Mouse (Mus musculus) midbrain, embryonic 10.5 days (tissue): ENCODE measurements at regions not wholly inside any gene's neighbourhood (a gene's known extent, or its start where the extent isn't known, plus 50 kb on each side); places are given as distances from the start of the nearest gene placed in this dataset.

Source experiments
- DNase-seq: peaks from one replicate; pipeline ENCODE4 v3.0.0-alpha.2; 2017; ENCODE audit warnings: low spot score
- H3K27ac ChIP-seq: fragments of 300-500 bp; sonication (generic); replicated peaks from 2 replicates; pipeline ENCODE4 v1.5.1; 2016; ENCODE audit warnings: mild to moderate bottlenecking
- H3K27me3 ChIP-seq: fragments of 300-500 bp; sonication (generic); 2 replicates; pipeline ENCODE4 v1.6.1; 2016; ENCODE audit warnings: low read depth, mild to moderate bottlenecking; ENCODE audit not compliant: poor library complexity, severe bottlenecking
- H3K36me3 ChIP-seq: fragments of 300-500 bp; sonication (generic); 2 replicates; pipeline ENCODE4 v1.6.1; 2016; ENCODE audit warnings: mild to moderate bottlenecking, moderate library complexity
- H3K4me1 ChIP-seq: fragments of 300-500 bp; sonication (generic); 2 replicates; pipeline ENCODE4 v1.6.1; 2016
- H3K4me3 ChIP-seq: fragments of 300-500 bp; sonication (generic); 2 replicates; pipeline ENCODE4 v1.5.1; 2016; ENCODE audit warnings: mild to moderate bottlenecking, moderate library complexity
- H3K9me3 ChIP-seq: fragments of 300-500 bp; sonication (generic); replicated peaks from 2 replicates; pipeline ENCODE4 v1.6.1; 2016; ENCODE audit warnings: mild to moderate bottlenecking
- WGBS: fragments of 180-500 bp; shearing (Covaris S2); methylation state at CpG from one replicate; pipeline ENCODE4 v1.1.7; 2016; 5-methylcytosine and 5-hydroxymethylcytosine counted together

GRCm38 (mm10) chr5:101085199-101085598, 239.7 kb downstream of the Gpat3 start:
- no peaks in the 10 kb centered on the region for H3K36me3 ChIP-seq
- H3K4me3 ChIP-seq = no peak overlapping the region
- no peak overlapping the region for H3K27ac ChIP-seq
- 87% methylated on average over 3 of the region's 3 CpGs for WGBS
- 0 out of 2 replicates have a peak, but pooled peaks cover 3% of the 10 kb centered on the region for H3K4me1 ChIP-seq
- no peaks in the 10 kb centered on the region for H3K9me3 ChIP-seq
- DNase-seq = no peak
- H3K27me3 ChIP-seq = no peaks in the 10 kb centered on the region

- Histone ChIP-seq H3K27me3 (no peaks in the 10 kb centered on the region), H3K36me3 (no peaks in the 10 kb centered on the region), H3K4me3 (no peak overlapping the region), H3K4me1 (0 out of 2 replicates have a peak, but pooled peaks cover 3% of the 10 kb centered on the region), H3K27ac (no peak overlapping the region), H3K9me3 (no peaks in the 10 kb centered on the region)
- no peak for DNase-seq
- 85% methylated on average over 20 of the region's 20 CpGs for WGBS
Observed at GRCm38 (mm10) chr5:101082611-101083010, 237.1 kb downstream of the Gpat3 start.

GRCm38 (mm10) chr5:101064308-101064707, 218.8 kb downstream of the Gpat3 start:
- Histone ChIP-seq H3K4me1 (no peaks in the 10 kb centered on the region), H3K9me3 (no peaks in the 10 kb centered on the region), H3K4me3 (no peak overlapping the region), H3K27ac (no peak overlapping the region), H3K27me3 (no peaks in the 10 kb centered on the region), H3K36me3 (no peaks in the 10 kb centered on the region)
- 86% methylated on average over 3 of the region's 3 CpGs for whole genome bisulfite sequencing
- no peak for DNase-seq

GRCm38 (mm10) chr5:101063254-101063653, 217.7 kb downstream of the Gpat3 start:
- no peaks in the 10 kb centered on the region for H3K27me3 ChIP-seq
- no peaks in the 10 kb centered on the region for H3K4me1 ChIP-seq
- peaks cover under 1% of the 10 kb centered on the region; the same call in 1 of the 2 replicates for H3K9me3 ChIP-seq
- no peaks in the 10 kb centered on the region for H3K36me3 ChIP-seq
- H3K4me3 ChIP-seq = no peak overlapping the region
- no peak for DNase-seq
- H3K27ac ChIP-seq = no peak overlapping the region
- 91% methylated on average over 4 of the region's 4 CpGs for WGBS

GRCm38 (mm10) chr5:101051591-101051990, 206.1 kb downstream of the Gpat3 start:
- no peak for DNase-seq
- no peaks in the 10 kb centered on the region for H3K27me3 ChIP-seq
- H3K4me3 ChIP-seq = no peak overlapping the region
- H3K9me3 ChIP-seq = no peaks in the 10 kb centered on the region
- H3K4me1 ChIP-seq = no peaks in the 10 kb centered on the region
- H3K27ac ChIP-seq = no peak overlapping the region
- WGBS = 92% methylated on average over 7 of the region's 7 CpGs
- no peaks in the 10 kb centered on the region for H3K36me3 ChIP-seq

GRCm38 (mm10) chr5:101040488-101040887, 195.0 kb downstream of the Gpat3 start:
- no peaks in the 10 kb centered on the region for H3K27me3 ChIP-seq
- H3K4me3 ChIP-seq = no peak overlapping the region
- H3K27ac ChIP-seq = no peak overlapping the region
- no peaks in the 10 kb centered on the region for H3K4me1 ChIP-seq
- WGBS = 92% methylated on average over 9 of the region's 9 CpGs
- DNase-seq = no peak
- no peaks in the 10 kb centered on the region for H3K9me3 ChIP-seq
- no peaks in the 10 kb centered on the region for H3K36me3 ChIP-seq

- WGBS = 82% methylated on average over 16 of the region's 16 CpGs
- Histone ChIP-seq H3K4me3 (no peak overlapping the region), H3K9me3 (no peaks in the 10 kb centered on the region), H3K4me1 (no peaks in the 10 kb centered on the region), H3K27me3 (0 out of 2 replicates have a peak, but pooled peaks cover 6% of the 10 kb centered on the region), H3K27ac (no peak overlapping the region), H3K36me3 (no peaks in the 10 kb centered on the region)
- DNase-seq = no peak
Observed at GRCm38 (mm10) chr5:101032968-101033367, 187.5 kb downstream of the Gpat3 start.

GRCm38 (mm10) chr5:101032147-101032900, 186.8 kb downstream of the Gpat3 start:
- no peaks in the 10 kb centered on the region for H3K36me3 ChIP-seq
- WGBS = 75% methylated on average over 12 of the region's 12 CpGs
- H3K27me3 ChIP-seq = 0 out of 2 replicates have a peak, but pooled peaks cover 6% of the 10 kb centered on the region
- H3K4me3 ChIP-seq = no peak overlapping the region
- DNase-seq = no peak
- H3K9me3 ChIP-seq = no peaks in the 10 kb centered on the region
- no peaks in the 10 kb centered on the region for H3K4me1 ChIP-seq
- H3K27ac ChIP-seq = no peak overlapping the region

- Histone ChIP-seq H3K9me3 (no peaks in the 10 kb centered on the region), H3K4me3 (no peak overlapping the region), H3K36me3 (no peaks in the 10 kb centered on the region), H3K27me3 (peaks cover 32% of the 10 kb centered on the region), H3K27ac (no peak overlapping the region), H3K4me1 (peaks cover 12% of the 10 kb centered on the region)
- WGBS = 90% methylated on average over 5 of the region's 5 CpGs
- no peak for DNase-seq
Observed at GRCm38 (mm10) chr5:101024796-101025195, 179.3 kb downstream of the Gpat3 start.

- WGBS = 52% methylated on average over 8 of the region's 8 CpGs
- peaks cover 39% of the 10 kb centered on the region for H3K27me3 ChIP-seq
Observed at GRCm38 (mm10) chr5:101023784-101024183, 178.3 kb downstream of the Gpat3 start.

GRCm38 (mm10) chr5:101020784-101021183, 175.3 kb downstream of the Gpat3 start:
- Histone ChIP-seq H3K4me3 (no peak overlapping the region), H3K9me3 (no peaks in the 10 kb centered on the region), H3K27ac (no peak overlapping the region), H3K36me3 (no peaks in the 10 kb centered on the region), H3K27me3 (peaks cover 45% of the 10 kb centered on the region), H3K4me1 (peaks cover 12% of the 10 kb centered on the region)
- DNase-seq = peak; percentile 83
- 9% methylated on average over 11 of the region's 11 CpGs for WGBS

More at GRCm38 (mm10) chr5:101023784-101024183, 178.3 kb downstream of the Gpat3 start:
- H3K36me3 ChIP-seq = no peaks in the 10 kb centered on the region
- no peak overlapping the region for H3K4me3 ChIP-seq
- no peak overlapping the region for H3K27ac ChIP-seq
- H3K4me1 ChIP-seq = peaks cover 12% of the 10 kb centered on the region
- peak; percentile 28 for DNase-seq
- no peaks in the 10 kb centered on the region for H3K9me3 ChIP-seq

- no peaks in the 10 kb centered on the region for H3K9me3 ChIP-seq
- H3K27me3 ChIP-seq = peaks cover 7% of the 10 kb centered on the region
- no peaks in the 10 kb centered on the region for H3K36me3 ChIP-seq
- no peak overlapping the region for H3K4me3 ChIP-seq
- WGBS = 80% methylated on average over 5 of the region's 5 CpGs
- no peak for DNase-seq
- H3K4me1 ChIP-seq = no peaks in the 10 kb centered on the region
- H3K27ac ChIP-seq = no peak overlapping the region
Observed at GRCm38 (mm10) chr5:101013844-101014243, 168.3 kb downstream of the Gpat3 start.

GRCm38 (mm10) chr5:101005216-101005615, 159.7 kb downstream of the Gpat3 start:
- H3K36me3 ChIP-seq = no peaks in the 10 kb centered on the region
- H3K9me3 ChIP-seq = no peaks in the 10 kb centered on the region
- 66% methylated on average over 3 of the region's 3 CpGs for WGBS
- DNase-seq = no peak
- no peaks in the 10 kb centered on the region for H3K27me3 ChIP-seq
- H3K4me1 ChIP-seq = no peaks in the 10 kb centered on the region
- no peak overlapping the region for H3K27ac ChIP-seq
- no peak overlapping the region for H3K4me3 ChIP-seq
